Mouse (Mus musculus) ovary, postnatal 10 days (tissue): Measurements from ENCODE around the gene Tbcel.

Experiments used
- DNase-seq: peaks from one replicate; pipeline ENCODE4 v3.0.0; 2022; ENCODE audit warnings: low spot score

Gene Tbcel

DNA sequence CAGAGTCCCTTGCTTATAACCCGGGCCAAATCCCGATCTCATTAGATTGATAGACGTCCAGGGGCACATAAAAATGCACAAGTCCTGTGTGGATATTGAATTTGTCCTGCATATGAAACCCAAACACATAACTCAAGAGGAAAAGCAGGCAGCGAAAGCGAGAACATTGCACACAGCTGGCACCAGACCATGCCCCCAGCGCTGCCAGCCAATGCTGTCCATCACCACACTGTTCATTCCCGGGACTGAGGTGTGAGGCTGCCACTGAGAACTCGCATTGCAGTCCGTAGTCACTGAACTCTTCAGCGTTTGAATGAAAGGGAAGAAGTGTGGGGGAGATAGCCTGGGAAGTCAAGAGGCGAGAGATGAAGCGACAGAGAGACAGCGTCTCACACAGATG lies 122.0 kb downstream of the Tbcel start:
- DNase-seq, result no peak

DNA sequence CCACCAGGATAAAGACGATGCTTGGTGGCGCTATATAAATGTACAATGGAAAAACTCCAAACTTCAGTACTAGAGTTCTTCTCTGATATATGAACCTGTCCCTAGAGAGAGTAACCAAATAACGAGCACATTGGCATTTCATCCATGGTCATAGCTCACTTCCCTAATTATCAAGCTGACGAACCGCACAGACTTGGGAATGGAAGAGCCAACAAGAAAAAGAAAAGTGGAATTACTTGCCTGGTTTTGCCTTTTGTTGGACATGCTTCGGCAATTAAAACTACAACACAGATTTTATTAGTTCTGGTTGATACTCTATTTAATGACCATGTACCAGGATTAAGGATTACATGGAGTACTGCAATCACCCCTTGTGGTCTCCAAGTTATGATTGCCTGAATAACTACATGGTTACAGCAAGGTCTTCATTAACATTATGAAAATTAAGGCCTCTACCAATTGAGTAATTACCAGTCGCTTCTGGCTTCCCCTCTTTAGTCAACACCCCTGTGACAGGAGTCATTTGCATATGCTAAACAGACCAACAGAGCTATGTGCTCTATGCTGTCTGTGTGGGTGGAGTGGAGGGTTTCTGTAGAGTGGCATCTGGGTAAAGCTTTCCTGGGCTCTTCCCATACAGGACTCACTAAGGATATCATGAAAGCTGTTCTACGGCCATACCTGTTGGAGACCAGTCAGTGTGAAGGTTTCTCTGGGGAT lies 124.8 kb downstream of the Tbcel start:
- no peak for DNase-seq

DNA sequence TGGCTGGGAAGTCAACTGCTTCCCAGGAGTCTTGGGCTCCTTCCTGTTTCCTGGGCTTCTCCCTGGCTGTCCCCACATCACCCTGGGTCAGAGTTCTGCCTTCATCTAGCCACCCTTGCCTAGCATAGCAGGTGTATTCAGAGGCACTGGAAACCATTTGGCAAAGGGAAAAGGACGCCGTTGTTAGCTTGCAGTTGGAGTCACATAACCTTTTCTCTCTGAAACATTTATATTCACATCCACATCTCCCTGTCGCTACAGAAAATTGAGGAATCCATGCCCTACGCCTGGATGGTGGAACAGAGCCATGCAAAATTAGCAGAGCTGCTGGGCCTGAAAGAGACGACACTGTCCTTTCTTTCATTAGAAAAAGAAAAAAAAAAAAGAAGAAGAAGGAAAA lies 125.5 kb downstream of the Tbcel start:
- DNase-seq, result no peak

DNA sequence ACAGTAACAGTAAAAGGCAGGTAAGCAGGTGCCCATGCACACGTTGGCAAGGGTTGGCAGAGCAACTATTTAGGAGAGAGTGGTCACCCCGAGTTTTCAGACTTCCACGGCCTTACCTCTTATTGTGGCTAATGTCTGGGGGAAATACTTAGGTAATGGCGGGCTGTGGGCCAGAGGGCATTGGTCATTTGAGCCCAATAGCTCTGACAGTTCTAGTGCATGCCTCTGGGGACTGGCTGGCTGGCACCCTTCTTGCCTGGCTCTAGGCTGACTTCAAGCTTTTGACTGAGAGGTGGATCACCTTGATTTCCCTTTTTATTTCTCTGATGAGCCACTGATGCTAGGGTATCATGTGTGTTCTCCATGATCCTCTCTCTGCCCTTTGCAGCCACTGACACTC lies 129.5 kb downstream of the Tbcel start:
- DNase-seq, result no peak

DNA sequence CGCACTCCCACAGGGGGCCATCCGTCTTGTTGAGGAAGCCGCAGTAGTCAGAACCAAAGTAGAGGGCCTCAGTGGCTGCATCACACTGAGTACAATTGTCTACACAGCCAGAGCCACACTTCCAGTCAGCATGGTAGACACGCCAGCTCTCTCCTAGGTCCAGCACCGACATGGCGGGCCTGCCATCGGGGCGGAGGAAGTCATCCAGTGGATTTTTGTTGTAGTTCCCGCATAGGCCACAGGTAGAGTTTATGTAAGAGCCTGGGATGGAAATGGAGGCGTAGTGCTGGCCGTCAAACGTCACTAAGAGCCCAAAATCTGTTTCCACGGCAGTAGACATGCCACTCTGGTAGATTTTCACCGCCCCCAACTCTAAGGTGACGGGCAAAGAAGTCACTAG lies 130.0 kb downstream of the Tbcel start:
- no peak for DNase-seq

DNA sequence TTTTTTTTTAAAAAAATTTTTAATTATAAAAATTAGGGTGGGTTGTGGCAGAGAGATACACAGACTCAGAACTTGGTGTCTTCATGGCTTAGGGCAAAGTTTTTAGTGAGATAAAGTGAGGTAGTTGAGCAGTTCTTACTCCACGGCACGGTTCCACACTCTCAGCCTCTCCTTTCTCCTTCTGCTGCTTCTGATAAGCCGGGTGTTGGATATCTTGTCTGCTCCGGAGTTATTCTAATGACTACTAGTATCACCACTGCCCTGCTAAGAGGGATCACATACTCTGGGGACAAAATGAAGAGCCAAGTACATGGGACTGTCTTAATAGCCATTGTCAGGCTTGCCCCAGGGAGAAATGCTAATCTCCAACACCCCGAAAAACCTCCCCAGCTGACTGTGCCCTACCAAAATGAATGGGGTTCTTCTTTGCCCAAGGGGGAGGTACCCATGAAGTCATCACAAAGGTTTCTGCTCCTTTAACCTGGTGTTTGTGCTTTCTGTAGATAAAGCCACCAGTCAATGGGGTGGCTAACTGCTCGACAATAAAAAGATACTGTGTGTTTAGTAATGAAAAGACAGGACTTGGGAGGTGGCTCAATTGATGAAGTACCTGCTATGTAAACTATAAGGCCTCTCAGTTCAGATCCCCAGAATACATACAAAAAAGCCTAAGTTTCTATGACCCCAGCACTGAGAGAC lies 135.8 kb downstream of the Tbcel start:
- DNase-seq, result no peak
